Mouse (Mus musculus) bone marrow, adult 2 months (tissue): ENCODE measurements at regions not wholly inside any gene's neighbourhood (a gene's known extent, or its start where the extent isn't known, plus 50 kb on each side); places are given as distances from the start of the nearest gene placed in this dataset.

Experiments used
- CTCF ChIP-seq: fragments of 200-500 bp; IDR thresholded peaks from 2 replicates; pipeline ENCODE4 v1.5.1; 2011; ENCODE audit warnings: low read length, control low read depth; ENCODE audit not compliant: control insufficient read depth, insufficient read depth
- POLR2A ChIP-seq: fragments of 200-500 bp; IDR thresholded peaks from 2 replicates; pipeline ENCODE4 v1.6.1; 2011; ENCODE audit warnings: low read depth, mild to moderate bottlenecking, control low read depth, low read length, borderline replicate concordance; ENCODE audit not compliant: control insufficient read depth

DNA sequence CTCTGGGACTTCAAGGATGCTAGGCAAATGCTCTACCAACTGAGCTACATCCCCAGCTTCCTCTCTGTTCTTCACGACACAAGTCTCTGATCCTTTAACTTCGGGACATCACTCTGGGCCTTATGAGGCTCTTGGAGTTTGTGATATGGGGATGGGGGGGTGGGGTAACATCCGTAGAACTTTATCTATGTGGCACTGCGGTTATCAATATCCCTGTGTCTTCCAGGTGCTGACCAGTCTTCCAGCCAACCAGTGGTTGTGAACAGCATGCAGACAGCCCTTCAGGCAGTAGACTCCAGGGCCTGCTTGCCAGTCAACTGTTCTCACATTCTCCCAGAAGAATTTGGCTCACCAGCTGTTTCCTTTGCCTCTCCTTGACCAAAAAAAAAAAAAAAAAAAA lies 244.7 kb upstream of the Hs6st1 start:
- TF ChIP-seq CTCF (no peak), POLR2A (no peak)
